Mouse (Mus musculus): ENCODE results near the gene Nav2. TPM values are rescaled to one million over a fixed set of nuclear protein-coding genes. Genes with fewer than 3 reads are reported as not detected.

Nav2 gene
- polyA plus RNA-seq, 1 experiment = 21.9 TPM

- Histone ChIP-seq H3K27me3 (ENCODE audit: control insufficient read depth, insufficient read depth, insufficient read length) (no peaks in the 10 kb centered on the region), H3K36me3 (ENCODE audit: control insufficient read depth, insufficient read depth) (no peaks in the 10 kb centered on the region), H3ac (ENCODE audit: control insufficient read depth, insufficient read length) (no peak overlapping the region), H3K79me2 (ENCODE audit: control insufficient read depth, insufficient read depth) (no peaks in the 10 kb centered on the region), H3K4me3 (no peak overlapping the region), H3K4me2 (ENCODE audit: low read depth) (peak overlapping the region; percentile 34)
- no peak for TF ChIP-seq TCF12 (IDR thresholded peaks at IDR 0.05; ENCODE audit: insufficient read depth, poor library complexity, severe bottlenecking)
- no peak for TF ChIP-seq REST (IDR thresholded peaks at IDR 0.05; ENCODE audit: insufficient read depth, insufficient read length)
- no peak for TF ChIP-seq E2F4 (IDR thresholded peaks at IDR 0.05; ENCODE audit: insufficient read depth)
- TF ChIP-seq TCF3 (IDR thresholded peaks at IDR 0.05; ENCODE audit: insufficient read length, low read depth) = no peak
- TF ChIP-seq SRF (IDR thresholded peaks at IDR 0.05; ENCODE audit: control insufficient read depth, insufficient read length, low read depth) = no peak
- TF ChIP-seq MYOG (IDR thresholded peaks at IDR 0.05; ENCODE audit: control insufficient read depth in 1 of 3, insufficient read depth in 1 of 3, insufficient read length in 2 of 3, low read depth in 2 of 3) = no peak
- TF ChIP-seq POLR2A (IDR thresholded peaks at IDR 0.05; ENCODE audit: insufficient read length, low read depth) = no peak
- TF ChIP-seq CEBPB (IDR thresholded peaks at IDR 0.05; ENCODE audit: insufficient read depth, poor library complexity, severe bottlenecking) = no peak
- no peak for TF ChIP-seq USF1 (IDR thresholded peaks at IDR 0.05; ENCODE audit: low read depth)
- TF ChIP-seq MAX (IDR thresholded peaks at IDR 0.05; ENCODE audit: low read depth) = no peak
- TF ChIP-seq POLR2AphosphoS2 (IDR thresholded peaks at IDR 0.05; ENCODE audit: insufficient read length, low read depth) = no peak
- no peak for TF ChIP-seq MYOD1 (IDR thresholded peaks at IDR 0.05; ENCODE audit: control insufficient read depth in 1 of 3, insufficient read length in 2 of 3, low read depth in 2 of 3)
These were observed 553.9 kb downstream of the Nav2 start for GRCm38 (mm10) chr7:49462328-49462811.

DNA sequence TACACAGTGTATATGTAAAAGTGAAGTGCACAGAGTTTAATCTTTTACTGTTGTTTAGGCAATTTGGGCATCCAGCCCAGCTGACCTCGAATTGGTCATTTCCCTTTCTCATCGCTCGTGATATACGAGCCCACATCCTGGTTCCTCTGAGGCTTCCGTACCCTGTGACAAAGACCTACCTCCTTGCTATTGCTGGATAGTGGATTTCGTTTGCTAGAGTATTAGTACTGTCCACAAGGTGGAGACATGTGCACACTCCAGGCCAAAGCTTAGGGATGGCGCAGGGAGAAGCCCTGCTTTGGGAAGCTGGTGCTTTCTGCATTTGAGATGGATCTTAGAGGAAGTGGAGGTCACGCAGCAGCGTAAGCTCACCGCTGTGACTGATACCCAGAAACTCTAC, 559.3 kb downstream of the Nav2 start:
- H3K79me2 ChIP-seq (ENCODE audit: control insufficient read depth, insufficient read depth) = no peaks in the 10 kb centered on the region

DNA sequence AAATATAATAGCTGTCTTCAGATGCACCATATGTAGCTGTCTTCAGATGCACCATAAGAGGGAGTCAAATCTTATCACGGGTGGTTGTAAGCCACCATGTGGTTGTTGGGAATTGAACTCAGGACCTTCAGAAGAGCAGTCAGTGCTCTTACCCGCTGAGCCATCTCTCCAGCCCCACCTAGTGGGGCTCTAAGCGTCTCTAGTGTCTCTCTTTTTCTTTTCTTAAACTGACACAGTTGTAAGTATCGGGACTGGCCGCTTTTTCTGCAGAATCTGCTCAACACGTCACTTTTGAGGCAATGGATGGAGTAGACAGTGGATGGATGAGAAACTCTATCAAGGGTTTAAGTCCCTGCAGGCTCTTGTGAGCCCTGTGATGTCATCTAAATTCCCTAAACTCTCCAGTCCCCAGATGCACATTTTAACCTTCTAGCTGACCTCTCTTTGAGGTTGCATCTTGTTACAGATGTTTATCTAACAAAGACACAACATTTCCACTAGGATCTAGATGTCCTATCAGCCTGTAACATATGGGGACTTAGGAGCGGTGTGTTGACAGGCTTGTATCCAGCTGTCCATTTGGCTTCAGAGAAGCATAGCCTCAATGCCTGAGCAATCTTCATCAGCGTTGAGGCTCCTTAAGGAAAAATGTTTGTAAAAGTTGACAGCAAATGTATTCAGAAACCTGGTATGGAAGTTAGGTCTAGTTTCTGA, 560.1 kb downstream of the Nav2 start:
- Histone ChIP-seq H3K4me3 (no peak overlapping the region), H3K36me3 (ENCODE audit: control insufficient read depth, insufficient read depth) (no peaks in the 10 kb centered on the region), H3ac (ENCODE audit: control insufficient read depth, insufficient read length) (no peak overlapping the region), H3K4me2 (ENCODE audit: low read depth) (no peak overlapping the region), H3K27me3 (ENCODE audit: control insufficient read depth, insufficient read depth, insufficient read length) (no peaks in the 10 kb centered on the region), H3K79me2 (ENCODE audit: control insufficient read depth, insufficient read depth) (no peaks in the 10 kb centered on the region)
- TF ChIP-seq POLR2AphosphoS2 (IDR thresholded peaks at IDR 0.05; ENCODE audit: insufficient read length, low read depth) (no peak), USF1 (IDR thresholded peaks at IDR 0.05; ENCODE audit: low read depth) (no peak), POLR2A (IDR thresholded peaks at IDR 0.05; ENCODE audit: insufficient read length, low read depth) (no peak), CEBPB (IDR thresholded peaks at IDR 0.05; ENCODE audit: insufficient read depth, poor library complexity, severe bottlenecking) (no peak), MYOG (IDR thresholded peaks at IDR 0.05; ENCODE audit: control insufficient read depth in 1 of 3, insufficient read depth in 1 of 3, insufficient read length in 2 of 3, low read depth in 2 of 3) (no peak), TCF12 (IDR thresholded peaks at IDR 0.05; ENCODE audit: insufficient read depth, poor library complexity, severe bottlenecking) (no peak), MAX (IDR thresholded peaks at IDR 0.05; ENCODE audit: low read depth) (no peak), E2F4 (IDR thresholded peaks at IDR 0.05; ENCODE audit: insufficient read depth) (no peak), TCF3 (IDR thresholded peaks at IDR 0.05; ENCODE audit: insufficient read length, low read depth) (no peak)

More for the DNA sequence above, 559.3 kb downstream of the Nav2 start:
- no peak overlapping the region for H3K4me2 ChIP-seq (ENCODE audit: low read depth)
- TF ChIP-seq TCF12 (IDR thresholded peaks at IDR 0.05; ENCODE audit: insufficient read depth, poor library complexity, severe bottlenecking) (no peak), MYOD1 (IDR thresholded peaks at IDR 0.05; ENCODE audit: control insufficient read depth in 1 of 3, insufficient read length in 2 of 3, low read depth in 2 of 3) (no peak)
- no peaks in the 10 kb centered on the region for H3K36me3 ChIP-seq (ENCODE audit: control insufficient read depth, insufficient read depth)
- H3ac ChIP-seq (ENCODE audit: control insufficient read depth, insufficient read length) = no peak overlapping the region
- no peak overlapping the region for H3K4me3 ChIP-seq
- H3K27me3 ChIP-seq (ENCODE audit: control insufficient read depth, insufficient read depth, insufficient read length) = no peaks in the 10 kb centered on the region

- H3K36me3 ChIP-seq (ENCODE audit: control insufficient read depth, insufficient read depth) = no peaks in the 10 kb centered on the region
- no peak overlapping the region for H3K4me3 ChIP-seq
- TF ChIP-seq E2F4 (IDR thresholded peaks at IDR 0.05; ENCODE audit: insufficient read depth) (no peak), MYOG (IDR thresholded peaks at IDR 0.05; ENCODE audit: control insufficient read depth in 1 of 3, insufficient read depth in 1 of 3, insufficient read length in 2 of 3, low read depth in 2 of 3) (no peak), MAX (IDR thresholded peaks at IDR 0.05; ENCODE audit: low read depth) (no peak), POLR2A (IDR thresholded peaks at IDR 0.05; ENCODE audit: insufficient read length, low read depth) (no peak), USF1 (IDR thresholded peaks at IDR 0.05; ENCODE audit: low read depth) (no peak), POLR2AphosphoS2 (IDR thresholded peaks at IDR 0.05; ENCODE audit: insufficient read length, low read depth) (no peak), SRF (IDR thresholded peaks at IDR 0.05; ENCODE audit: control insufficient read depth, insufficient read length, low read depth) (no peak), TCF3 (IDR thresholded peaks at IDR 0.05; ENCODE audit: insufficient read length, low read depth) (no peak), TCF12 (IDR thresholded peaks at IDR 0.05; ENCODE audit: insufficient read depth, poor library complexity, severe bottlenecking) (no peak), REST (IDR thresholded peaks at IDR 0.05; ENCODE audit: insufficient read depth, insufficient read length) (no peak)
- no peak overlapping the region for H3ac ChIP-seq (ENCODE audit: control insufficient read depth, insufficient read length)
- H3K79me2 ChIP-seq (ENCODE audit: control insufficient read depth, insufficient read depth) = no peaks in the 10 kb centered on the region
- no peaks in the 10 kb centered on the region for H3K27me3 ChIP-seq (ENCODE audit: control insufficient read depth, insufficient read depth, insufficient read length)
- no peak overlapping the region for H3K4me2 ChIP-seq (ENCODE audit: low read depth)
These were observed 562.8 kb downstream of the Nav2 start for GRCm38 (mm10) chr7:49471278-49471677.

DNA sequence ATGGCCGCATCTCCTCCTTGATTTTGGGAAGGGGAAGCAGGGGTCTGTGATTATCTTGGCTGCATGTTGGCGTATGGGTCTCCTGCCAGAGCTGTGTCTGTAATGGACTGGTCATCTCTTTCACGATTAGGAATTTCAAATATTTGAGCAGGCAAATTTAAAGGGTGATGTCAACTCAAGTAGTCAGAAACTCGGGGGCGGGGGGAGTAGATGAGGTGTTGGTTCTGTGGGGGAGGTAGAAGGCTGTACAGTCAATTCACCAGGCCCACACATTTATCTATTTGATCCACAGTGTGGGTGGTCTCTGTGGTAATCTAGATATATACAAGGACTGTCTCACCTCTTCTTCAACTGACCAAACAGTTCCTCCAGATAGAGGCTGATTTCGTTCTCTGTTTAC, 566.8 kb downstream of the Nav2 start:
- Histone ChIP-seq H3K4me3 (no peak overlapping the region), H3K4me2 (ENCODE audit: low read depth) (no peak overlapping the region), H3K36me3 (ENCODE audit: control insufficient read depth, insufficient read depth) (no peaks in the 10 kb centered on the region), H3K79me2 (ENCODE audit: control insufficient read depth, insufficient read depth) (no peaks in the 10 kb centered on the region), H3ac (ENCODE audit: control insufficient read depth, insufficient read length) (no peak overlapping the region), H3K27me3 (ENCODE audit: control insufficient read depth, insufficient read depth, insufficient read length) (no peaks in the 10 kb centered on the region)
- TF ChIP-seq MYOD1 (IDR thresholded peaks at IDR 0.05; ENCODE audit: control insufficient read depth in 1 of 3, insufficient read length in 2 of 3, low read depth in 2 of 3) (no peak), SRF (IDR thresholded peaks at IDR 0.05; ENCODE audit: control insufficient read depth, insufficient read length, low read depth) (no peak), TCF3 (IDR thresholded peaks at IDR 0.05; ENCODE audit: insufficient read length, low read depth) (no peak), MYOG (IDR thresholded peaks at IDR 0.05; ENCODE audit: control insufficient read depth in 1 of 3, insufficient read depth in 1 of 3, insufficient read length in 2 of 3, low read depth in 2 of 3) (no peak), REST (IDR thresholded peaks at IDR 0.05; ENCODE audit: insufficient read depth, insufficient read length) (no peak), POLR2A (IDR thresholded peaks at IDR 0.05; ENCODE audit: insufficient read length, low read depth) (no peak), CEBPB (IDR thresholded peaks at IDR 0.05; ENCODE audit: insufficient read depth, poor library complexity, severe bottlenecking) (no peak), MAX (IDR thresholded peaks at IDR 0.05; ENCODE audit: low read depth) (no peak)
